Mouse (Mus musculus) stomach, embryonic 15.5 days (tissue): Measurements from ENCODE around the gene Wwox. TPM values are rescaled to one million over a fixed set of nuclear protein-coding genes. Genes with fewer than 3 reads are reported as not detected.

Source experiments
- ATAC-seq: fragments of 200-750 bp; cut with Nextera tagmentation; 2 replicates; pipeline ENCODE4 v1.8.0; 2017; ENCODE audit warnings: low read depth, moderate number of reproducible peaks, moderate TSS enrichment; ENCODE audit not compliant: insufficient read depth, low FRiP score
- H3K27ac ChIP-seq: fragments of 300-500 bp; sonication (generic); 2 replicates; pipeline ENCODE4 v1.5.1; 2015; ENCODE audit warnings: mild to moderate bottlenecking, inconsistent platforms
- H3K27me3 ChIP-seq: fragments of 300-500 bp; sonication (generic); replicated peaks from 2 replicates; pipeline ENCODE4 v1.6.1; 2015; ENCODE audit warnings: inconsistent platforms
- H3K36me3 ChIP-seq: fragments of 300-500 bp; sonication (generic); 2 replicates; pipeline ENCODE4 v1.6.1; 2015; ENCODE audit warnings: inconsistent platforms
- H3K4me1 ChIP-seq: fragments of 300-500 bp; sonication (generic); 2 replicates; pipeline ENCODE4 v1.6.1; 2015; ENCODE audit warnings: inconsistent platforms
- H3K4me2 ChIP-seq: fragments of 300-500 bp; sonication (generic); 2 replicates; pipeline ENCODE4 v1.6.1; 2015; ENCODE audit warnings: mild to moderate bottlenecking, inconsistent platforms
- H3K4me3 ChIP-seq: fragments of 300-500 bp; sonication (generic); replicated peaks from 2 replicates; pipeline ENCODE4 v1.5.1; 2015; ENCODE audit warnings: inconsistent platforms
- H3K9ac ChIP-seq: fragments of 300-500 bp; sonication (generic); 2 replicates; pipeline ENCODE4 v1.6.1; 2015; ENCODE audit warnings: inconsistent platforms
- H3K9me3 ChIP-seq: fragments of 300-500 bp; sonication (generic); 2 replicates; pipeline ENCODE4 v1.6.1; 2016; ENCODE audit warnings: inconsistent platforms
- WGBS: fragments of 180-500 bp; shearing (Covaris S2); methylation state at CpG from one replicate; pipeline ENCODE4 v1.1.7; 2015; 5-methylcytosine and 5-hydroxymethylcytosine counted together
- polyA plus RNA-seq: library from polyadenylated mRNA; unstranded; fragments of >200 nt; fragmentation: Nextera tagmentation; extraction: Ambion mirVana; gene quantifications from 2 replicates; pipeline ENCODE4 v1.2.1, GENCODE M21; 2015

The Wwox gene
- polyA plus RNA-seq, 1 experiment from 2014 or later = 12.2 TPM

DNA sequence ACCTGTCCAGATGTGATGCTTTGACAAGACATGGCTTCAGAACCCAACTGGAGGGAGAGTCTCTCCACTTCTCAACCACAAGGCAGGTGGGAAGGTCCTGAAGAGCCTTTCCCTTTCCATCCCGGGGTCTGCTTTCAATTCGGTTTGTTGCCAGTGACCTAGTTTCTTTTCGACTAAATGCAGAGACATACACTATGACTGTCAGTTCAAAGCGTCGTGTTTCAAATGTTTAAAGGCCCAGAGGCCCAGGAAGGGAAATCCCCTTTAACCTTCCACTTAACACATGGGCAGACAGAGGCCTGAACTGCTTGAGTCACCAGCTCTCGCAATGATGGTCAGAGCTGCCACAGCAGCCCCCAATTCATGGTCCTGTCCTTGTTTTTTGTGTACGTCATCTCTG, 606.3 kb downstream of the Wwox start:
- Histone ChIP-seq H3K9ac (no peak overlapping the region), H3K36me3 (no peaks in the 10 kb centered on the region), H3K9me3 (no peaks in the 10 kb centered on the region), H3K27ac (no peak overlapping the region), H3K27me3 (no peaks in the 10 kb centered on the region), H3K4me2 (no peak overlapping the region), H3K4me1 (no peaks in the 10 kb centered on the region), H3K4me3 (no peak overlapping the region)
- ATAC-seq = no peak
- 48% methylated on average over 7 of the region's 7 CpGs for WGBS

DNA sequence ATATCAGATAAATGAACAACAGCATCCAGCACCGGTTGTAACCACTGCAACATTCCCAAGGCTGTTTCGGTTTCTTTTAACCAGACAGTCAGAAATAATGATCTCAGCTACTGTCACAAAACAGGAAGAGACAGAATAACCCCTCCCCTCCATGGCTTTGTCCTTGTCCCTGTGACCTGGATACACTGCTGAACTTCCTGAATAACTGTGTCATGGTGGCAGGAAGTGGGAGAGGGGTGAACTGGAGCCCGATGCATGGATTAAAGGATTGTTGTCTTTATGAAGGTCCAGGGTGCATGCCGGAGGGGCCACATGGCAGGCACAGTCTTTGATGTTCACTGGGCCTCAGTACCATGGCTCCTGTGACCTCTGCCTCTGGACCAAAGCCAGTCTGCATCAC, 607.0 kb downstream of the Wwox start:
- H3K9me3 ChIP-seq = no peaks in the 10 kb centered on the region
- ATAC-seq = peak; percentile 27; the same call in 1 of the 2 replicates
- no peaks in the 10 kb centered on the region for H3K36me3 ChIP-seq
- 63% methylated on average over 4 of the region's 4 CpGs for WGBS
- H3K27me3 ChIP-seq = no peaks in the 10 kb centered on the region
- H3K4me1 ChIP-seq = no peaks in the 10 kb centered on the region
- no peak overlapping the region for H3K4me2 ChIP-seq
- no peak overlapping the region for H3K4me3 ChIP-seq
- H3K9ac ChIP-seq = no peak overlapping the region
- H3K27ac ChIP-seq = no peak overlapping the region

DNA sequence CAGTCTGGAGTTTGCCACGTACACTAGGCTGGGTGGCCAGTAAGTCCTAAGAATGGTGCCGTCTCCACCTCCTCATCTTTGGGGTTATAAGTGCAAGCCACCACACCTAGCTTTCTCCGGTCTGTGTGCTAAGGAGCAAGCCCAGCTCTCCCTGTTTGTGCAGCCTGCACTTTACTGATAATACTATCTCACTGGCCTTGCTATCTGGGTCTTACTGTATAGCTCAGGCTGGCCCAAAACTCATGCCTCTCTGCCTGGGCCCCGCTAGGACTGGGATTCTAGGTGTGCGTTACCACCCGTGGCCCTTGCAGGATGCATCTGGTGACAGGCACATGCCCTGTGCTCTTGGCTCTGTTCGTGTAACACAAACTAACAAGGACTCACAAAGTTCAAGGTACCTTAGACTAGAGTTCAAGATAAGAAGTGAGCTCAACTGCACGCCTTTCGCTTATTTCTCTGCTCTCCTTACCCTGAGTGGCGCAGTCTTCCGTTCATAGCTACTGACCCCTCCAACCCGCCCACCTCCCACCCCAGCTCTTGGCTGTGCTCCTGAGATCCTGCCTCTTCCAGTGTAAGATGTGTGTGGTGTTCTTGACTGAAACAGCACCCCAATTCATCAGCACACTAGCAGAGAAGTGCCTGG, 618.9 kb downstream of the Wwox start:
- WGBS = 63% methylated on average over 12 of the region's 12 CpGs

DNA sequence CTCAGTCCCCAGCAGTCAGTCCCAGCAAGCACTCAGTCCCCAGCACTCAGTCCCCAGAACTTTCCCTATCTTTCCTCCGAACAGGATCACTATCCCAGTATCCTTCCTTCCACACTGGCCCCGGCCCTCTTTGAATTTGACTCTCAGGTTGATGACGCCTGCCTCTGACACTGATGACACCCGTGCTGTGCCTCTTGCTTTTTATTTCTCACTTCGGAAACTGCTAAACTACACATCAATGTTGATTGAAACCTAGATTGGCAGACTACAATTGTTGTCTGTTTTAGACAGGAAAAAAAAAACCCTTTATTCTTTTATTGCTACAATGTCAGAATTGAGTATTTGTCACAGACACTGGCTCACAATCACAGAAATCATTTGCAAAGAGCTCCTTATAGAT, 624.2 kb downstream of the Wwox start:
- no peaks in the 10 kb centered on the region for H3K9me3 ChIP-seq
- 83% methylated on average over 5 of the region's 5 CpGs for WGBS

More for the DNA sequence above, 618.9 kb downstream of the Wwox start:
- H3K27ac ChIP-seq = no peak overlapping the region
- H3K36me3 ChIP-seq = no peaks in the 10 kb centered on the region
- no peak overlapping the region for H3K4me3 ChIP-seq
- no peaks in the 10 kb centered on the region for H3K4me1 ChIP-seq
- no peaks in the 10 kb centered on the region for H3K27me3 ChIP-seq
- no peak overlapping the region for H3K4me2 ChIP-seq
- no peak overlapping the region for H3K9ac ChIP-seq
- no peak for ATAC-seq
- H3K9me3 ChIP-seq = no peaks in the 10 kb centered on the region

DNA sequence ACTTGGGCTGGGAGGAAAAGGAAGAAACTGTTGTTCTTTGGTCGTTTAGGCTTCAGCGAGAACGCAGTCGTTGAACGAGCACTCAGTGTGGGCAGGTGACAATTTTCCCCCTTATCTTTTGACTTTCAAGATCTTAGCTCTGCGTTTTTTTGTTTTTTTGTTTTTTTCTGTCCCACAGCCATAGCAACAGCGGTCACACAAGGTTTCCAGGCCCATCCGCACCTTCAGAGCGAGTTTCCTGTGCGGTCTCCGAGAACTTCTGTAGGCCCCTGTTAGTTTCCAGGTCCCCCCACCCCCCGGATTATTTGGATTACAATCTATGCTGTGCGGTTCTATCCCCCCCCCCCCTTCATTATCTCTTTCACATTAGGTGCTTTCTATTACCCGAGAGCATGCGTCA, 625.2 kb downstream of the Wwox start:
- no peak overlapping the region for H3K4me3 ChIP-seq
- no peak for ATAC-seq
- H3K27me3 ChIP-seq = no peaks in the 10 kb centered on the region
- no peak overlapping the region for H3K27ac ChIP-seq
- H3K9me3 ChIP-seq = no peaks in the 10 kb centered on the region
- H3K9ac ChIP-seq = no peak overlapping the region
- H3K4me1 ChIP-seq = no peaks in the 10 kb centered on the region
- H3K4me2 ChIP-seq = no peak overlapping the region
- H3K36me3 ChIP-seq = no peaks in the 10 kb centered on the region
- WGBS = 85% methylated on average over 15 of the region's 15 CpGs

More for the DNA sequence above, 624.2 kb downstream of the Wwox start:
- Histone ChIP-seq H3K4me3 (no peak overlapping the region), H3K27me3 (no peaks in the 10 kb centered on the region), H3K27ac (no peak overlapping the region), H3K4me1 (no peaks in the 10 kb centered on the region), H3K36me3 (no peaks in the 10 kb centered on the region), H3K9ac (no peak overlapping the region), H3K4me2 (no peak overlapping the region)
- ATAC-seq = no peak

DNA sequence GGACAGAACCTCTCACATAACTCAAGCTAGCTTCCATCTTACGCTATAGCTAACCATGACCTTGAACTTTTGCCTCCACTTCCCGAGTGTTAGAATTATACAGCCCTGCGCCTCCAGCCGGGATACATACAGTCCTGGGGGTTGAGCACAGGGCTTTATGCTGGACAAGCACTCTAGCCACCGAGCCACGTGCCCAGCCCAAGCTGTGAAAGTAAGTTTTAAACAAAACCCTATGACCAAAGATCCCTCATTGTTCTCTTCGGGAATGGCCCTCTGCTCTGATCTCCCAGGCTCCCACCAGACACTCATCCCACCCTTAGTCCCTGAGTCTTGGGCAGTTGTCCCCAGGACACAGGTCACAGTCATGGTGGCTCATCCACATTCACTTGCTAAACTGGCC, 625.9 kb downstream of the Wwox start:
- WGBS = 74% methylated on average over 7 of the region's 7 CpGs
- ATAC-seq = no peak
- Histone ChIP-seq H3K9ac (no peak overlapping the region), H3K27ac (no peak overlapping the region), H3K4me1 (no peaks in the 10 kb centered on the region), H3K4me2 (no peak overlapping the region), H3K9me3 (no peaks in the 10 kb centered on the region), H3K27me3 (no peaks in the 10 kb centered on the region), H3K4me3 (no peak overlapping the region), H3K36me3 (no peaks in the 10 kb centered on the region)

DNA sequence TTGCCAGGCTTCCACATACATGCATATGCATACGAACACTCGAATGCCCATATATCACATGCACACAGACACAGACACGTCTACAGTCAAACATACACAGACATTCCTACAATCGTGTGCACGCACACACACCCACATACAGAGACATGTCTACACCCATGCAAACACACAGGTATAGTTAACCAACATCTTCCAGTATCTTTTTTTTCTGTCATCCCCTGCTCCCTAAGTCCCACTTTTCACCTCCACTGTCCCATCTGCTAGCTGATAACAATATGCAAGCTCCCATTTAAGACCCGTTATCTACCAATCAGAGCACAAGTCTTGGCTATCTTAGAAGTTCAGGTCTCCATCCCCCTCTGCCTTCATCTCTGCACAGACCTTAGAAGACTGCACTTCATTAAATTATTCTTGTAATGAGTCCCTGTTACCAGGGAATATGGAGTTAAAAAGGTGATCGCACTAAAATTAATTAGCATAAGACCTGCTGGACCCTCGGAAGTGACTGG, 627.1 kb downstream of the Wwox start:
- ATAC-seq = no peak
- Histone ChIP-seq H3K4me2 (no peak overlapping the region), H3K36me3 (no peaks in the 10 kb centered on the region), H3K27me3 (no peaks in the 10 kb centered on the region), H3K9ac (no peak overlapping the region), H3K27ac (no peak overlapping the region), H3K4me3 (no peak overlapping the region), H3K9me3 (no peaks in the 10 kb centered on the region), H3K4me1 (no peaks in the 10 kb centered on the region)
- 85% methylated on average over 8 of the region's 8 CpGs for WGBS

DNA sequence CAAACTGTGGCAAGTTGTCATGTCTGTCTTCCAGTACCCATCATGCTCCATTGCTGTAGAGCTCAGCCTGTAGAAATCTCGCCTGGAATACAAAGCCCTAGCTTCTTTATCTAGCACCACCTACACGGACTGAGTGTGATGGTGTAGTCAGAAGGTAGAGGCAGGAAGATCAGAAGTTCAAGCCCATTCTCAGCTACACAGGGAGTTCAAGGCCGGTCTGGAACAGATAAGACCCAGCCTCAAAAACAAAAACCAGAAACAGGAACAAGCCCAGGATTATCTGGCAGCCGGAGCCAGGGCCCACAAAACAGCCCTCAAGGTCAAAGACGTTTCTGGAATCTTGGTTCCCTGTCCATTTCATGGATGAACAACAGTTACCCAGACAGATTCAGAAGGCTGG, 629.3 kb downstream of the Wwox start:
- 66% methylated on average over 5 of the region's 5 CpGs for WGBS
- Histone ChIP-seq H3K36me3 (no peaks in the 10 kb centered on the region), H3K9me3 (no peaks in the 10 kb centered on the region), H3K9ac (no peak overlapping the region), H3K4me3 (no peak overlapping the region), H3K4me1 (no peaks in the 10 kb centered on the region), H3K4me2 (no peak overlapping the region), H3K27ac (no peak overlapping the region), H3K27me3 (no peaks in the 10 kb centered on the region)
- no peak for ATAC-seq

DNA sequence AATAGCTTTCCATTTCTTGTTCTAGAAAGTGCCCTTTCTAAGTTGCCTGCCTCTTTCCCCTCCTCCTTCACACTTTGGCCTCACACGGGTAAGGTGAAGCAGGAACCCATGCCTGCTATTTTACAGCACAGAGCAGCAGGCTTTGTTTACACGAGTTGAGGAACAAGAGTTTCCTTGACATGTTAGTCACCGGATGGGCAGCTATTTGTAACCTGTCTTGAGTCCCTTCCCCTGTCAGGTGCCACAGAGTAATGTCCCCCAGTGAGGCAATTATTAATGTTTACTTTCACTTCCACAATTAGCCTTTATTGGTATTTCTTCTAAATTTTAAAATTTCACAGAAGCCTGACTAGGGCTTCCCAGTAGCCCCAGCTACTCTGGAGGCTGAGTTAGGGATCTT, 630.8 kb downstream of the Wwox start:
- H3K4me1 ChIP-seq = no peaks in the 10 kb centered on the region
- H3K27me3 ChIP-seq = no peaks in the 10 kb centered on the region
- H3K4me3 ChIP-seq = no peak overlapping the region
- H3K4me2 ChIP-seq = no peak overlapping the region
- no peaks in the 10 kb centered on the region for H3K36me3 ChIP-seq
- H3K27ac ChIP-seq = no peak overlapping the region
- H3K9me3 ChIP-seq = no peaks in the 10 kb centered on the region
- ATAC-seq = no peak
- no peak overlapping the region for H3K9ac ChIP-seq
- WGBS = 17% methylated on average over 3 of the region's 3 CpGs

DNA sequence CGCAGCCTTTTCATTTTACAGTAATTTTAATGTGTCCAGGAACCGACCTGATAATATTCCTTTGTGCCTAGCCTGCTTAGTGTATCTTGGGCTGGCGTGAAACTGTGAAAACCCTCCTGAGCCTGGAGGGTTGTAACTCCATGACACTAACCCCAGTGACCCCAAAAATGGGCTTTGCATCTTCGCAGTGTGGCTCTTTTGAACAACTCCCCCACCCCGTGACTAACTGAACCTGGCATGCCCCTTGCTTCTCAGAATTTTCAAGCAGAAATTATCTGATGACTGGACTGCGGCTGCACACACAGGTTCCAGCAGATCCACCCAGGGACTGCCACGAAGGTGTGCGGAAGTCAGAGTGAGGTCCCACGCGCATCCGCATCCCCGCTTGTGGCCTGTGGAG, 631.8 kb downstream of the Wwox start:
- H3K36me3 ChIP-seq = no peaks in the 10 kb centered on the region
- ATAC-seq = no peak
- H3K4me3 ChIP-seq = no peak overlapping the region
- no peak overlapping the region for H3K9ac ChIP-seq
- H3K4me2 ChIP-seq = no peak overlapping the region
- H3K4me1 ChIP-seq = no peaks in the 10 kb centered on the region
- 92% methylated on average over 12 of the region's 12 CpGs for WGBS
- H3K9me3 ChIP-seq = no peaks in the 10 kb centered on the region
- no peaks in the 10 kb centered on the region for H3K27me3 ChIP-seq
- no peak overlapping the region for H3K27ac ChIP-seq

DNA sequence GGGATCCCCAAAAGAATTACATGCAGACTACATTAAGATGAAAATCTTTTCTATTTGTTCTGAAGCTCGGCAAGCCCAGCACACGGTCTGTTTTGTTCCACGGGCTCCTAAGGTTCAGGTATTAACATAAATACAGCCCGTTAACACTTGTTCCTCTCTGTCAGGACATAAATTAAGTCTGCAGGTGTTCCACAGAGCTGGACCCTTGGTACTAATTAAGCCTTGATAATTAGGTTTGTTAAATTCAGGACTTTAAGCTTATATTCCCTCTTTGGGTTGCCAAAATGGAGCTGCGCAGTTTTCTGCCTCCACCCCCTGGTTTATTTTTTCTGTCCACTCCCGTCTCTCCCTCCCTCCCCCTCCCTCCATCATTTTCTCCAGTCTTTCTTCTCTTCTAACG, 638.8 kb downstream of the Wwox start:
- H3K4me2 ChIP-seq = no peak overlapping the region
- WGBS = 65% methylated on average over 7 of the region's 7 CpGs
- H3K27me3 ChIP-seq = no peaks in the 10 kb centered on the region
- no peak overlapping the region for H3K27ac ChIP-seq
- ATAC-seq = no peak
- no peaks in the 10 kb centered on the region for H3K9me3 ChIP-seq
- H3K4me3 ChIP-seq = no peak overlapping the region
- H3K9ac ChIP-seq = no peak overlapping the region
- no peaks in the 10 kb centered on the region for H3K36me3 ChIP-seq
- H3K4me1 ChIP-seq = no peaks in the 10 kb centered on the region

DNA sequence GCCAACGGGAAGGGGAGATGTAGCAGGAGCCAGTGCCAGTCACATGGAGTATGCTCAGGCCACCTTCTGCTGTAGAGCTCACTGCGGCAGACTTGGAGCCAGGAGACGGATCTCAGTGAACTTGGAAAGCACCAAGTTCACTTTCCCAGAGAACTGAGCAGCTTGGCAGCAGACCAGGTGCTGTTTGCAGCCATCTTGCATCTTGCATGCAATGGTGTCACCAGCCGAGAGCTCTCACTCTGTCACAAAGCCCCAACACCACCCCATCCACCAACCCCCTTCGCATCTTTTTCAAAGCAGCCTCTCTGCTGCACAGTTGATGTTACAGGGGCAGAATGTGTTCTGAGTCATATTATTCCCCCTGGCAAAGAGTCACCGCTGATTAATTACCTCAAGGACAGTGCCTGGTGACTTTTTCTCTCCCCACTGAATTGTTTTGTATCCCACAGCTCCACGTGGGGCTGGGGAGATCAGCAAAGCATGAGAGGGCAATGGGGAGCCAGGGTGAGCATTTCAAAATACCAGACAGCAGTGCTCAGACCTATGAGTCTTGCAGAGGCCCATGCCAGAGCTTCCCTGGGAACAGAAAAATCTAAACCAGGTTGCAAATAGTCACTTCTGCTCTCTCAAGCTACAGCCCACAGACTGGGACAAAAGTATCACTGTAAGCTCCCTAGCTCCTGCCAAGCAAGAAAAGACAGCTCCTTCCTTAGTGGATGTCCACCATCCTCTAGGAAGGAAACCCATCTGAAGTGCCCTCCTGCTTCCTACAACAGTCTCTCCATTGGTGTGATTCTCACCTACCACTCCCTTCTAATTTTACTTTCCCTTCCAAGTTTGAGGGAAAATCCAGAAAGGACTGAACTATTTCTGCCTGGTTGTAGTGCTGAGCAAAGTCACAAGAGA, 642.1 kb downstream of the Wwox start:
- H3K36me3 ChIP-seq = no peaks in the 10 kb centered on the region
- H3K4me1 ChIP-seq = no peaks in the 10 kb centered on the region
- H3K27ac ChIP-seq = no peak overlapping the region
- no peaks in the 10 kb centered on the region for H3K27me3 ChIP-seq
- no peak overlapping the region for H3K4me2 ChIP-seq
- H3K4me3 ChIP-seq = no peak overlapping the region
- H3K9me3 ChIP-seq = no peaks in the 10 kb centered on the region
- H3K9ac ChIP-seq = no peak overlapping the region
- 64% methylated on average over 7 of the region's 7 CpGs for WGBS
- no peak for ATAC-seq
